Comparison of ENCODE assay signal across 8 mouse cellular contexts in the genomic region with DNA sequence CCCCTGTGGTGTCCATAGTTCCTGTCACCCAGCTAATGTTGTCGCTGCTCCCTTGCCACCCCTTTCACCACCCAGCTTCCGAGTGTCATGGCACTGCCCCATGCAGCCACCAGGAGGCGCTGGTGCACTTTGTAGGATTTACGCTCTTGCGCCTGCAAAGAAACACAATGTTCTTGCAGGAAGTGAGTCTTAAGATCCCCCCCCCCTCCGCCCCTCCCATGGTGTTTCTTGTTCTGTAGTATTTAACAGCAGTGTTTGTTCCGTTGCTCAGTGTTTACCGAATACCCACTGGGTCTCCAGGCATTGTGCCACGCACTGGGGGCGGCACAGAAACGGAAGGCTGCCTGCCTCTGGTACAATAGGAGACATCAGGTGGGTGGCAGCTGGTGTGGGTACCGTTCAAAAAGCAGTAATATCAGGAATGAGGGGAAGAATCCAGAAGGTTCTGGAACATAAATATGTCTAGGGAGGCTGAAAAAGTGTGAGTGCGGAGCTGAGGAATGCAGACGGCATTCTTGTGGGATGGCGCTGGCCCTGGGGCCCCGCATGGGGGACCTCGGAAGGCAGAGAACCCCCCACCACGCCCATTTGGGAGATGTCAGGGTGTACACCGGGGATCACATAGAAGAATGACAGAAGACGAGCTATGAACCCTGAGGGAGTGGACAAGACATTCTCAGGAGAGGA. TPM values are rescaled to one million over a fixed set of nuclear protein-coding genes. Genes with fewer than 3 reads are reported as not detected.
A peak's percentile ranks its signal among the peaks of the same experiment; 100 is the strongest.
DNase-seq lines count a peak whose midpoint lies in the region; ATAC-seq and TF ChIP-seq lines count a peak whose summit lies in the region.

No protein-coding gene starts in this region.

- DNase-seq in gastrocnemius, postnatal 10 days = peak; percentile 91
- DNase-seq in induced T-regulatory cell, adult 2 months (ENCODE audit: low read depth) = peak; percentile 92
- DNase-seq in left cerebral cortex, adult 8-10 months (ENCODE audit: low spot score in 2 of 2) = peak; percentile 72 to 81
- peak; percentile 85 to 89 for DNase-seq in right cerebral cortex, postnatal 10 days (ENCODE audit: low spot score in 2 of 2)
- DNase-seq in urinary bladder, postnatal 14 days (ENCODE audit: low spot score) = peak; percentile 85

- peak; percentile 97 for TF ChIP-seq CTCF in cortical plate, adult 2 months (IDR thresholded peaks at IDR 0.05; ENCODE audit: extremely low read depth, insufficient read depth, low read length)

- ATAC-seq in activated CD4-positive, CD25-positive, alpha-beta regulatory T cell, adult 4 months = peak; percentile 81
- peak; percentile 99 for ATAC-seq in megakaryocyte progenitor cell, adult 5-6 weeks (replicated peaks; ENCODE audit: poor library complexity)

- TF ChIP-seq POLR2A in cortical plate, adult 2 months (IDR thresholded peaks at IDR 0.05; ENCODE audit: extremely low read depth, insufficient read depth, low read length) = no peak

- peaks cover 3% of the 10 kb centered on the region for H3K4me1 ChIP-seq in cortical plate, adult 2 months (ENCODE audit: control insufficient read depth, insufficient read depth, low read length)

- H3K27ac ChIP-seq in cortical plate, adult 2 months (ENCODE audit: insufficient read depth, low read length) = peak overlapping the region; percentile 39; the same call in 1 of the 2 replicates

- H3K4me3 ChIP-seq in cortical plate, adult 2 months (ENCODE audit: insufficient read depth, low read length) = no peak overlapping the region

RNA-seq across cellular contexts. Expression of a gene that starts 37.6 kb away (rescaled TPM):
- 10 to 100 TPM in 1 of 2 experiments, 1 to 10 TPM in 1; 8.1 to 11.3 TPM for polyA plus RNA-seq in activated CD4-positive, CD25-positive, alpha-beta regulatory T cell, adult 4 months (2017; shearing (Covaris generic))
- polyA plus RNA-seq in cortical plate, adult 2 months (2012; rRNA removed) = 63.2 and 64.1 TPM in 2 replicates
- total RNA-seq in gastrocnemius, postnatal 10 days (2021) = 10 to 100 TPM; 24.7 to 26.4 TPM
- total RNA-seq in left cerebral cortex, adult 8-10 months (2022) = 10 to 100 TPM; 62.0 to 71.7 (median 64.9) TPM
- 8.5 TPM in 2 replicates for total RNA-seq in megakaryocyte progenitor cell, adult 5-6 weeks (2015)
- 7.8 and 13.3 TPM in 2 replicates for total RNA-seq in megakaryocyte progenitor cell, adult 5-6 weeks (2017)

RNA-seq across cellular contexts. Expression of a gene that starts 37.9 kb away (rescaled TPM):
- polyA plus RNA-seq in activated CD4-positive, CD25-positive, alpha-beta regulatory T cell, adult 4 months (2017; shearing (Covaris generic)) = 1 to 10 TPM; 5.3 to 6.3 TPM
- polyA plus RNA-seq in cortical plate, adult 2 months (2012; rRNA removed) = 88.0 and 98.3 TPM in 2 replicates
- total RNA-seq in gastrocnemius, postnatal 10 days (2021) = under 1 TPM; 0.61 TPM
- 10 to 100 TPM; 75.0 to 79.1 (median 78.1) TPM for total RNA-seq in left cerebral cortex, adult 8-10 months (2022)
- not detected in 2 replicates for total RNA-seq in megakaryocyte progenitor cell, adult 5-6 weeks (2015)
- total RNA-seq in megakaryocyte progenitor cell, adult 5-6 weeks (2017) = 0.21 TPM in 1 of 2 replicates, not detected in the other

Comparison
In these comparisons a context has a peak if more than half of its experiments do, and no peak if none do; other contexts are left out.
1. RNA of a gene that starts 37.9 kb away (total RNA-seq): 75.0 to 79.1 TPM in left cerebral cortex, adult 8-10 months; 0.61 TPM in gastrocnemius, postnatal 10 days and 0.21 TPM in megakaryocyte progenitor cell, adult 5-6 weeks; every median in the first group is over 10 times any median in the second.
2. Peak in every context shown above with its lines, with median percentiles within 50 percentile points of each other: DNase-seq.